Mouse (Mus musculus) embryonic facial prominence, embryonic 11.5 days (tissue): ENCODE measurements around the gene Mark4. TPM values are rescaled to one million over a fixed set of nuclear protein-coding genes. Genes with fewer than 3 reads are reported as not detected.
A peak's percentile ranks its signal among the peaks of the same experiment; 100 is the strongest.

ENCODE experiments used
- ATAC-seq: fragments of 200-750 bp; cut with Nextera tagmentation; replicated peaks from 2 replicates; pipeline ENCODE4 v1.8.0; 2017; ENCODE audit warnings: low read depth; ENCODE audit not compliant: insufficient number of reproducible peaks, low FRiP score, low TSS enrichment
- DNase-seq: peaks from one replicate; pipeline ENCODE4 v3.0.0-alpha.2; 2015; ENCODE audit warnings: low spot score
- H3K27ac ChIP-seq: fragments of 300-500 bp; sonication (generic); replicated peaks from 2 replicates; pipeline ENCODE4 v1.5.1; 2014; ENCODE audit warnings: mild to moderate bottlenecking, low read depth, low read length, control low read depth
- H3K27me3 ChIP-seq: fragments of 300-500 bp; sonication (generic); 2 replicates; pipeline ENCODE4 v1.6.1; 2014; ENCODE audit warnings: mild to moderate bottlenecking, low read length, moderate library complexity, mixed read lengths; ENCODE audit not compliant: control insufficient read depth, insufficient read depth
- H3K36me3 ChIP-seq: fragments of 300-500 bp; sonication (generic); replicated peaks from 2 replicates; pipeline ENCODE4 v1.6.1; 2014; ENCODE audit warnings: low read depth, mild to moderate bottlenecking, low read length, moderate library complexity, mixed read lengths; ENCODE audit not compliant: control insufficient read depth, insufficient read depth
- H3K4me1 ChIP-seq: fragments of 300-500 bp; sonication (generic); 2 replicates; pipeline ENCODE4 v1.6.1; 2014; ENCODE audit warnings: low read length, mixed read lengths; ENCODE audit not compliant: control insufficient read depth, insufficient read depth
- H3K4me2 ChIP-seq: fragments of 300-500 bp; sonication (generic); 2 replicates; pipeline ENCODE4 v1.6.1; 2014; ENCODE audit warnings: low read depth, mild to moderate bottlenecking, control low read depth, low read length, moderate library complexity
- H3K4me3 ChIP-seq: fragments of 300-500 bp; sonication (generic); 2 replicates; pipeline ENCODE4 v1.5.1; 2014; ENCODE audit warnings: low read depth, low read length, control low read depth
- H3K9ac ChIP-seq: fragments of 300-500 bp; sonication (generic); replicated peaks from 2 replicates; pipeline ENCODE4 v1.6.1; 2014; ENCODE audit warnings: mild to moderate bottlenecking, control low read depth, low read length
- H3K9me3 ChIP-seq: fragments of 300-500 bp; sonication (generic); replicated peaks from 2 replicates; pipeline ENCODE4 v1.6.1; 2016; ENCODE audit warnings: mild to moderate bottlenecking, low read length, inconsistent platforms, mixed read lengths; ENCODE audit not compliant: control insufficient read depth
- WGBS: fragments of 180-500 bp; shearing (Covaris S2); extraction: QIAGEN DNeasy Blood & Tissue Kit; methylation state at CpG from one replicate; pipeline ENCODE4 v1.1.7; 2014; 5-methylcytosine and 5-hydroxymethylcytosine counted together
- polyA plus RNA-seq: library from polyadenylated mRNA; unstranded; fragments of >200 nt; fragmentation: Nextera tagmentation; extraction: Ambion mirVana; gene quantifications from 2 replicates; pipeline ENCODE4 v1.2.1, GENCODE M21; 2014

Mark4 gene
- polyA plus RNA-seq, 1 experiment from 2014 or later: 7.9 TPM

- Histone ChIP-seq H3K27ac (no peak overlapping the region), H3K9ac (no peak overlapping the region), H3K4me1 (no peaks in the 10 kb centered on the region; the same call in 1 of the 2 replicates), H3K36me3 (no peaks in the 10 kb centered on the region), H3K9me3 (no peaks in the 10 kb centered on the region), H3K27me3 (peaks cover 24% of the 10 kb centered on the region), H3K4me2 (no peak overlapping the region), H3K4me3 (no peak overlapping the region)
- DNase-seq (no peak), ATAC-seq (no peak)
- WGBS: 72% methylated on average over 15 of the region's 15 CpGs
These were observed 42.0 kb downstream of the Mark4 start for GRCm38 (mm10) chr7:19416590-19416989.

DNA sequence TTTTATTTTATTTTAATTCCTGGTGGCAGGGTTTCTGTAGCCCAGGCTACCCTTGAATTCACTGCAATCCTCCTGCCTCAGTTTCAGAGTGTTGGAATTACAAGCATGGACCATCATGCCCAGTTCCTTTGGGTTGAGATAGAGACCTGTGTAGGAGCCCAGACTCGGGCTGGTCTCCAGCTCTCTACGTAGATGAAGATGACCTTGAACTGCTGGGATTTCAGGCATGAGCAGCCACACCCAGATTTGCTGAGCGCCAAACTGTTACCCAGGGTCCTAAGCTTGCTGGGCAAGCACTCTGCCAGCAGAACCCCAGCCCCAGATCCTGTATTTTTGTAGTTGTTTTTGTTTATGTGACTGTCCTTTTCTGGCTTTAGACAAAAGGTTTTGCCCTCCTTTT is 45.1 kb downstream of the Mark4 start:
- DNase-seq (no peak), ATAC-seq (no peak)
- Histone ChIP-seq H3K9me3 (no peaks in the 10 kb centered on the region), H3K4me2 (no peak overlapping the region), H3K4me3 (no peak overlapping the region), H3K4me1 (no peaks in the 10 kb centered on the region), H3K27me3 (no peaks in the 10 kb centered on the region; the same call in 1 of the 2 replicates), H3K27ac (no peak overlapping the region), H3K9ac (no peak overlapping the region), H3K36me3 (no peaks in the 10 kb centered on the region)
- 90% methylated on average over 3 of the region's 3 CpGs for WGBS

DNA sequence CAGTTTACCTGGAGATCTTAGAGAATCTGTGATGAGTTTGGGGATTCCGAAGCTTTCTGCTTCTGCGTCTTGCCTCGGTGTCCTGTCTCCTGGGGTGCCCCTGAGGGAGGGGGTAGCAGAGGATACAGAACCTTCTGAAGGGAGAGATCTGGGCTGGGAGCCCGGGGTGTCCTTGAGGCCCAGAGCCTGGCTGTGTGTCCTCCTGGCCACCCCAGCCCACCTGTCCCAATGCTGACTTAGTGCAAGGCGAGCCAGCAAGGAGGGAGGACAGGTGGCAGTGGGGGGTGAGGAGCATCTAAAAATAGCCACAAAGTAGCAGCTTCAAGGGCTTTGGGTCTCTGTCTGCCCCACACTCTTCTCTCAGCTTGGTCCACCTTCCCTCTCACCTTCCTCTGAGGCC is 46.8 kb downstream of the Mark4 start:
- H3K36me3 ChIP-seq: no peaks in the 10 kb centered on the region
- no peaks in the 10 kb centered on the region for H3K4me1 ChIP-seq
- H3K9ac ChIP-seq: no peak overlapping the region
- no peak for DNase-seq
- no peak overlapping the region for H3K27ac ChIP-seq
- no peaks in the 10 kb centered on the region for H3K9me3 ChIP-seq
- WGBS: 79% methylated on average over 5 of the region's 5 CpGs
- no peak for ATAC-seq
- no peak overlapping the region for H3K4me2 ChIP-seq
- no peaks in the 10 kb centered on the region; the same call in 1 of the 2 replicates for H3K27me3 ChIP-seq
- no peak overlapping the region for H3K4me3 ChIP-seq

GRCm38 (mm10) chr7:19410766-19411344 is 47.8 kb downstream of the Mark4 start:
- Histone ChIP-seq H3K27me3 (no peaks in the 10 kb centered on the region), H3K9me3 (no peaks in the 10 kb centered on the region), H3K4me2 (no peak overlapping the region), H3K36me3 (no peaks in the 10 kb centered on the region), H3K4me1 (no peaks in the 10 kb centered on the region), H3K4me3 (no peak overlapping the region), H3K9ac (no peak overlapping the region), H3K27ac (no peak overlapping the region)
- 82% methylated on average over 11 of the region's 11 CpGs for WGBS
- ATAC-seq: no peak
- DNase-seq: no peak

- H3K36me3 ChIP-seq: no peaks in the 10 kb centered on the region
- H3K4me3 ChIP-seq: no peak overlapping the region
- 49% methylated on average over 6 of the region's 6 CpGs for WGBS
- H3K9ac ChIP-seq: no peak overlapping the region
- DNase-seq (no peak), ATAC-seq (no peak; the same call in 1 of the 2 replicates)
- H3K27ac ChIP-seq: no peak overlapping the region
- H3K9me3 ChIP-seq: no peaks in the 10 kb centered on the region
- H3K4me1 ChIP-seq: peaks cover 2% of the 10 kb centered on the region
- H3K27me3 ChIP-seq: peaks cover 6% of the 10 kb centered on the region
- H3K4me2 ChIP-seq: no peak overlapping the region
These were observed 48.9 kb downstream of the Mark4 start for GRCm38 (mm10) chr7:19409753-19410152.

DNA sequence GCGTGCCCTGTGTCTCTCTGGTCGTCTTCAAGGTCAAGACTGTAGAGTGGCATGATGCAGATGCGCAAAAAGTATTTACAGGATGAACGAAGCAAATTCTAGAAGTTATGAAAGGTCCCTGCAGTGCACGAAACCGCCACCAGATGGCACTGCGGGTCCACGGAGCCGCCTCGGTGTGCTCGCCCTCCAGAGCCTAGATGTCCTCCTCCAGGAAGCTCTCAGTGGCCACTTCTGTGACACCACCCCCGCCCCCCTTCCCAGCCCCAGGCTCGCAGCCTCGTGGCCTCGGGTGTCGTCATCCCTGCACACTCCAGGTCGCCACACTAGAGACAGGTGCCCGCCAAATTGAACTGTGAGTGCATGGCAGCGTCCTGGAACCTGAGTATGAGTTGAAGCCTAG is 53.2 kb downstream of the Mark4 start:
- DNase-seq (peak; percentile 88), ATAC-seq (no peak)
- H3K9ac ChIP-seq: no peak overlapping the region
- H3K27ac ChIP-seq: no peak overlapping the region
- H3K36me3 ChIP-seq: no peaks in the 10 kb centered on the region
- no peaks in the 10 kb centered on the region for H3K9me3 ChIP-seq
- H3K4me1 ChIP-seq: peaks cover 9% of the 10 kb centered on the region
- 3% methylated on average over 19 of the region's 19 CpGs for WGBS
- H3K4me3 ChIP-seq: no peak overlapping the region
- H3K4me2 ChIP-seq: peak overlapping the region; percentile 10
- H3K27me3 ChIP-seq: peaks cover 32% of the 10 kb centered on the region

DNA sequence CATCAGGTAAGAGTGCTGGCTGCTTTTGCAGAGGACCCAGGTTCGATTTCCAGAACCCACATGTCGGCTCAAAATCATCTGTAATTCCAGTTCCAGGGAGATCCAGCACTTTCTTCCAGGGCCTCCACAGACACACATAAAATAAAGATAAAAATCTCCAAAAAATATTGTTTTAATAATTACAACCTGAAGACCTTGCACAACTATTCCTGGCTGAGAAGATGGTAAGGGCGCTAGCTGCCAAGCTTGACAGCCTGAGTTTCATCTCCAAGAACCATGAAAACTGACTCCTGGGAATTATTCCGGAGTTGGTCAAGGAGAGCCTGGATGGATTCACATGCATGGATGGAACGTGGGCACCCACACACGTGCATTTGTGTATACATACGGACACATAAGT is 54.1 kb downstream of the Mark4 start, which contains the start of gene Ckm:
Gene Ckm (plus strand): TSS at position 301 of the 400 bp plus-strand sequence.
- peak within 1 kb of the TSS; percentile 58 for H3K4me3 ChIP-seq
- H3K36me3 ChIP-seq: no peaks in the 10 kb centered on the region
- H3K9ac ChIP-seq: peak within 1 kb of the TSS; percentile 55
- H3K4me1 ChIP-seq: peaks cover 9% of the 10 kb centered on the region
- peaks cover 37% of the 10 kb centered on the region for H3K27me3 ChIP-seq
- peak within 1 kb of the TSS; percentile 95 for H3K4me2 ChIP-seq
- no peaks in the 10 kb centered on the region for H3K9me3 ChIP-seq
- WGBS: 50% methylated on average over 7 of the region's 7 CpGs
- no peak for DNase-seq
- no peak within 1 kb of the TSS for H3K27ac ChIP-seq
- no peak for ATAC-seq

DNA sequence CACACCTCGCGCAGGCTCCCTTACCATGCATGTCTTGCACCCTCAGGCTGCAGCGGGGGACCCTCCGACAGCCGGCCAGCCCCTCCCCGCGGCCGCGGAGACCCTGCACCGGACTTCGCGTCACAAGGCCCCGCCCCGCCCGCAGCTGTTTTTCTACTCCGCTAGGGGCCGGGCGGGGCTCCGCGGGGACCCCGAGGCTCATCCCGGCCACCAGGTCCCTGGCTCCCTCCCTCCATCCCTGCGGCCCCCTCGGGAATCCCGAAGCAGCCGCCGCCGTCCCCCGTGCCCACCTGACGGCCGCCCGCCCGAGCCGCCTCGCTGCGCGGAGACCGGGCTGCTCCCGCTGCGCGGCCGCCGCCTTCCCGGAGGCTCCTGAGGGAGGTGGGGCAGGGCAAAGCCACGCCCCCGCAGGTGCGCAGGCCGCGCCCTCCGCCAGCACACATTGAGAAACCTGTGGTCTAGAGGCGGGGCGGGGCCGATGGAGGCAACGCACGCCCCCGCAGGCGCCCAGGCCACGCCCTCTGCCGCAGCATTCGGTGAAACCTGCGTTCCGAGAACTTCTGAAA is 54.8 kb downstream of the Mark4 start, which contains the start of gene Klc3:
Gene Klc3 (minus strand): TSS at position 374 of the 566 bp plus-strand sequence.
- DNase-seq (peak; percentile 73), ATAC-seq (0 out of 2 replicates have a peak, but pooled peaks have one; percentile 8)
- Histone ChIP-seq H3K4me2 (peak within 1 kb of the TSS; percentile 95), H3K9ac (peak within 1 kb of the TSS; percentile 55), H3K36me3 (no peaks in the 10 kb centered on the region), H3K27ac (no peak within 1 kb of the TSS), H3K9me3 (no peaks in the 10 kb centered on the region), H3K27me3 (peaks cover 37% of the 10 kb centered on the region), H3K4me1 (peaks cover 9% of the 10 kb centered on the region), H3K4me3 (peak within 1 kb of the TSS; percentile 58)
- WGBS: under 1% methylated on average over 61 of the region's 62 CpGs
